Mouse (Mus musculus): ENCODE results near the gene Ly6g. TPM values are rescaled to one million over a fixed set of nuclear protein-coding genes. Genes with fewer than 3 reads are reported as not detected.
"Not testable (repeated sequence)": the region's sequence is repeated elsewhere in the genome, so short reads cannot be mapped to it uniquely, and the experiment has no call there.

The Ly6g gene
- polyA plus RNA-seq, 1 experiment from 2014 or later: not detected

DNA sequence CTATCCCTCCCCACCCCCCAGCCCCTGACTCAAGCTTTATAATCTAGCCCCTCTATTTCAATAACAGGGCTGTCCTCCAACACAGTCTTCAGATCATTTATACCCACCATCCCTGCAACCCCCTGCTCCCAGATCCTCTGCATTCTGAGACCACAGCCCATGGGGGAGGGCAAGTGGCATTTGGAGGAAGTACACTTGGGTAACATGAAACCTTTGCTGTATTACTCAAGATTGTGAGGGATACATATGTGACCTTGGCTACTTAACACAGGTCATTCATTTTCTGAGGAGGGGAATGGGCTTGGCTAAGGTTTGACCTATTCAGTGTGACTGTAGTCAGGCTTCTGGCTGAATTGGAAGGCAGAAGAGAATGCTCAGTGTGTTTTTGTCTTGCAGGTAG lies 2.0 kb upstream of the Ly6g start:
- Histone ChIP-seq H3K27ac (replicated peaks) (no peak overlapping the region), H3K36me3 (no peaks in the 10 kb centered on the region), H3K27me3 (replicated peaks) (no peaks in the 10 kb centered on the region), H3K9me3 (replicated peaks) (no peaks in the 10 kb centered on the region), H3K4me1 (no peaks in the 10 kb centered on the region), H3K9ac (replicated peaks) (no peak overlapping the region), H3K4me2 (no peak overlapping the region), H3K4me3 (replicated peaks) (no peak overlapping the region)
- no peak for ATAC-seq (ENCODE audit: low FRiP score)

DNA sequence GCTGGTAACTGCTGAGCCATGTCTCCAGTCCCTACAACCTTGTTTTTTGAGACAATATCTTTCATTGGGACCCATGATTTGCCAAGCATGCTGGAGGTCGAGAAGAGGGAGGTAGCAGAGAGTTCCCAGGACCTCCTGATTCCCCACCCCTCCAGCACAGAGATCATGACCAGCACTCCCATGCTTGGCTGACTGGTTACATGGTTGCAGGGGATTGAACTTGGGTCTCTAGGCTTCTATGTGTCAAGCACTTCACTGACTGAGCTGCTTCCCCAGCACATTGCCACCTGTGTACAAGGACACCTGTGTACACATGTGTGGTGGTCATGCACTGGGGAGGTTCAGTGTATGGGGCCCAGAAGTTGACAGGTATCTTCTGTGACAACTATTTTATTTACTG lies 2.6 kb downstream of the Ly6g start:
- Histone ChIP-seq H3K27ac (replicated peaks) (no peak overlapping the region), H3K4me1 (no peaks in the 10 kb centered on the region), H3K4me3 (replicated peaks) (no peak overlapping the region), H3K9ac (replicated peaks) (no peak overlapping the region), H3K4me2 (no peak overlapping the region), H3K36me3 (no peaks in the 10 kb centered on the region), H3K9me3 (replicated peaks) (no peaks in the 10 kb centered on the region), H3K27me3 (replicated peaks) (no peaks in the 10 kb centered on the region)
- ATAC-seq (ENCODE audit: low FRiP score): no peak
- WGBS: 63% methylated on average over 1 of the region's 1 CpGs

DNA sequence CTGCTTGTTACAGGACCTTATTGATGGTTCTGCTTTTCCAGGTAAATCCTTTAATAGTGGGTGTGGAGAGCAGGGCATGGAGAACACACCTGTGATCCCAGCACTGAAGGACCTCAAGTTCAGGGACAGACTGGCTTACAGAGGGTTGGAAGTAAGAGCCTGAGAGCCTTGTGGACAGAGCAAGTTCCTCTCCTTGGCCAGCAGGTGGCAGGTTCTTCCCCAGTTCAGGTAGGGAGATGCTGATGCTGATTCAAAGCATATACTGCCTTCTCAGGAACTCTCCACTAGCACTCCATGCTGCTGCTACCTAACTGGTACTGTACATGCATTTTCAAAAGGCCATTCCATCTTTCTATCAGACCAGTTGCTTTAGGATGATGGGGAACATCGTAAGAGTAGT lies 20.5 kb downstream of the Ly6g start:
- H3K27me3 ChIP-seq (replicated peaks): no peaks in the 10 kb centered on the region
- no peaks in the 10 kb centered on the region for H3K4me1 ChIP-seq
- H3K4me2 ChIP-seq: no peak overlapping the region
- H3K9ac ChIP-seq (replicated peaks): no peak overlapping the region
- H3K27ac ChIP-seq (replicated peaks): no peak overlapping the region
- H3K9me3 ChIP-seq (replicated peaks): no peaks in the 10 kb centered on the region
- H3K4me3 ChIP-seq (replicated peaks): no peak overlapping the region
- 51% methylated on average over 1 of the region's 1 CpGs for WGBS
- no peaks in the 10 kb centered on the region for H3K36me3 ChIP-seq
- ATAC-seq (ENCODE audit: low FRiP score): no peak

DNA sequence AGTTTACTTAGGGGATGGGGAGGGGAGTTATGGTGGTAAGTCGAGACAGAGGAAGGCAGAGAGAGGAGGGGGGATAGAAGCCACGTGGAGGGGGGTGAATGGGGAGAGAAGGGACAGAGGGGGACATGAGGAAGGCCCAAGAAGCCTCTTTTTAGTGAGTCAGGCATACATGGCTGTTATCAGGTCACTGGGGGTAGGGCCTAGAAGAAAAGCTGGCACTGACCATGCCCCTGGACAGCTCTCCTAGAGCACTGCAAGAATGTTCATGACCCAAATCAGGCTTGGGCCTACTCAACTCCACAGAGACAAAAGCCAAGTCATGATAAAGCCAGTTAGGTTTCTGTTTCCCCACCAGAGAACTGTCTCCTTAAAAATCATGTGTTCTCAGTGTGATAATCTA lies 31.3 kb downstream of the Ly6g start:
- no peak for ATAC-seq (ENCODE audit: low FRiP score)
- WGBS: 43% methylated on average over 2 of the region's 2 CpGs

DNA sequence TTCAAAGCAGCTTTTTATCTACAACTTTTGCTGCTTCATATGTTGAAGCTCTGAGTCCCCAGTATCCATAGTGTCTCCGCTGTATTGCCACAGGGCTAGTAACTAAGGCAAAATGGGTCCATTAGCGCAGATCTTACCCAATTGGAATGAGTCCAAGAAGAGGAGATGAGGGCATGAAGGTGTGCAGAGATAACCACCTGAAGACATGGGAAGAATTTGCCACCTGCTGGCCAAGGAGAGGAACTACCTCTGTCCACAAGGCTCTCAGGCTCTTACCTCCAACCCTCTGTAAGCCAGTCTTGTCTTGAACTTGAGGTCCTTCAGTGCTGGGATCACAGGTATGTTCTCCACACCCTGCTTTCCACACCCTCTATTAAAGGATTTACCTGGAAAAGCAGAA lies 34.1 kb downstream of the Ly6g start:
- H3K4me2 ChIP-seq: no peak overlapping the region
- ATAC-seq (ENCODE audit: low FRiP score): no peak
- no peaks in the 10 kb centered on the region for H3K9me3 ChIP-seq (replicated peaks)
- H3K4me1 ChIP-seq: no peaks in the 10 kb centered on the region
- no peaks in the 10 kb centered on the region for H3K36me3 ChIP-seq
- no peak overlapping the region for H3K4me3 ChIP-seq (replicated peaks)
- H3K9ac ChIP-seq (replicated peaks): no peak overlapping the region
- H3K27ac ChIP-seq (replicated peaks): no peak overlapping the region
- no peaks in the 10 kb centered on the region for H3K27me3 ChIP-seq (replicated peaks)
- WGBS: 67% methylated on average over 2 of the region's 2 CpGs

More for the DNA sequence above, 31.3 kb downstream of the Ly6g start:
- H3K9me3 ChIP-seq (replicated peaks): no peaks in the 10 kb centered on the region
- H3K36me3 ChIP-seq: no peaks in the 10 kb centered on the region
- H3K27ac ChIP-seq (replicated peaks): no peak overlapping the region
- H3K4me1 ChIP-seq: no peaks in the 10 kb centered on the region
- no peak overlapping the region for H3K4me3 ChIP-seq (replicated peaks)
- H3K27me3 ChIP-seq (replicated peaks): no peaks in the 10 kb centered on the region
- H3K4me2 ChIP-seq: no peak overlapping the region
- no peak overlapping the region for H3K9ac ChIP-seq (replicated peaks)

DNA sequence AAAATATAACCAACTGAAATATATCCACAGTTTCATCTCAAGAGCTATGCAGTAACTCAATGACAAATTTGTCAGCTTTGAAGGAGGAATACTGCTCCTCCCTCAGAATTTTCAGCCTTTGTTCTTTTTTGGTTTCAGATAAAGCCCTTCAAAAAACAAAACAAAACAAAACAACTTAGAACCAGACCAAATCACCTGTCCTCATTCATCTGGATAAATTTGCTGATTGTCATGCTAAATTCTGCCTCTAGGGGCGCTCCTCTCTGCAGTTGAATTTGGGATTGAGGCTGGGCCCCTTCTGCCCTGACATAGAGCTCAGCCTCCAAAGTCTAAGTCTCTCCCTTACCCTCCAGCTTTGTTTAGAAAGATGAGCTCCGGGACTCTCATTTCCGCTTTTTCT lies 35.5 kb downstream of the Ly6g start:
- H3K9ac ChIP-seq (replicated peaks); H3K4me3 ChIP-seq (replicated peaks); H3K27me3 ChIP-seq (replicated peaks); H3K4me2 ChIP-seq; H3K36me3 ChIP-seq; H3K27ac ChIP-seq (replicated peaks); H3K9me3 ChIP-seq (replicated peaks); H3K4me1 ChIP-seq; ATAC-seq (ENCODE audit: low FRiP score): not testable (repeated sequence)
- 0% methylated on average over 1 of the region's 3 CpGs for WGBS

Other genes with a start within 250 kb of the Ly6g start
- not detected in 2 replicates for gene Ly6i, start 171.8 kb upstream of the Ly6g start, polyA plus RNA-seq (2015; fragmentation: Nextera tagmentation; extraction: Ambion mirVana)
- 3.0 and 10.4 TPM in 2 replicates for gene Ly6a, start 157.2 kb upstream of the Ly6g start, polyA plus RNA-seq (2015; fragmentation: Nextera tagmentation; extraction: Ambion mirVana)
- 9.2 and 10.7 TPM in 2 replicates for gene Ly6c1, start 106.4 kb upstream of the Ly6g start, polyA plus RNA-seq (2015; fragmentation: Nextera tagmentation; extraction: Ambion mirVana)
- gene Ly6c2, start 43.3 kb upstream of the Ly6g start, polyA plus RNA-seq (2015; fragmentation: Nextera tagmentation; extraction: Ambion mirVana): 0.72 and 1.8 TPM in 2 replicates
- gene BC025446, start 61.1 kb downstream of the Ly6g start, polyA plus RNA-seq (2015; fragmentation: Nextera tagmentation; extraction: Ambion mirVana): 1.4 TPM in 1 of 2 replicates, not detected in the other
- gene Ly6f, start 113.2 kb downstream of the Ly6g start, polyA plus RNA-seq (2015; fragmentation: Nextera tagmentation; extraction: Ambion mirVana): not detected in 2 replicates

All from neural tube, embryonic 15.5 days (tissue).